Mouse (Mus musculus): ENCODE data around the gene Cd300ld5.

DNA sequence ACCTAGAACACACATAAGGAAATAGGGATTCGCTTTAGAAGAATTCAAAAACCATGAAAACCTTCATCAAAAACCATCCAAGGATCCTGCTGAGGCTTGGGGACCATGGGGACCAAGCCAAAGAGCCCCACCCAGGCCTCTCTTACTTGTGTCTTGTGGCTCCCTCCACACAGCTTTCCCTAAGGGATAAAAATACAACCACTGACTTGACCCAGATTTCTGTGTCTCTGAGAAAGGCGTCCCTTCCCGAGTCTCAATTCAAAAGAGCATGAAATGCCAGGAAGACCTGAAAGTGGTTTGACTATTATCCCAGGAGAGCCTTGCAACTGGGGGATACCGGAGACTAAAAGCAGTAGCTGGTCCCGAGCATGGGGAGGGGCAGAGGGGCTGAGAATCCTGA, 35.4 kb upstream of the Cd300ld5 start:
- TF ChIP-seq CTCF (IDR thresholded peaks at IDR 0.05; ENCODE audit: extremely low read depth, insufficient read depth, low read length) (no peak), POLR2A (IDR thresholded peaks at IDR 0.05; ENCODE audit: extremely low read depth, insufficient read depth, low read length) (no peak)
